Comparison of ENCODE assay signal across 13 mouse cellular contexts in the genomic region with DNA sequence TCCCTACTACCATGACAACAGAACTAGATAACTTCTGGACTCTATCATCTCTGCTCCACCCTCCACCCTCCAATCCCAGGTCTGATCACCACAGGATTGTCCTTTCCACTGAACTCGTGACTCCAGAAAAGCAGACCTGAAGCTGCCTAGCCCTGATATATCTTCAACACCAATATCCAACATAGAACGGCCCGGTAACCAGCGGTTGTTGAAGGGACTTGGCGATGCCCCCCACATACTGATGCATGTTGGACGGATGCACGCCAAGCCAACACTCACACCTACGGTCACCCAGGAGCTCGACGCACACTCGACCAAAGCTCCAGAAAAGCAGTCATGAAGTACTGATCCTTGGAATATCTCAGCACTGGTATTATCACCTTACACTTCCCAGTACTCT.
"Had no signal": no experiment of that assay in that cellular context is flagged by ENCODE, and none has a peak within 500 bp of the region (broad histone marks: within the 10 kb centered on the region; RNA-seq: fewer than 3 reads in every experiment).

No protein-coding gene starts in this region.

- H3K9ac ChIP-seq: limb, embryonic 12.5 days; lung, embryonic 14.5 days; neural tube, embryonic 13.5 days had no signal

- H3K36me3 ChIP-seq: limb, embryonic 12.5 days had no signal

- H3K27ac ChIP-seq: layer of hippocampus, adult 2 months; limb, embryonic 12.5 days; neural tube, embryonic 13.5 days had no signal

- H3K9me3 ChIP-seq: neural tube, embryonic 13.5 days had no signal

- H3K4me2 ChIP-seq: limb, embryonic 12.5 days; lung, embryonic 14.5 days; neural tube, embryonic 13.5 days had no signal

- DNase-seq: kidney, adult 11 months; kidney, postnatal 10 days; kidney, postnatal 4 days; lung, embryonic 14.5 days; lung, postnatal 10 days; lung, postnatal 4 days; midbrain, embryonic 14.5 days; right cerebral cortex, postnatal 14 days; thymus, adult 18-20 months; thymus, postnatal 14 days had no signal

- H3K4me3 ChIP-seq: layer of hippocampus, adult 2 months; limb, embryonic 12.5 days; neural tube, embryonic 13.5 days had no signal
